Mouse (Mus musculus) mouse embryonic stem cell (cell line): ENCODE measurements around the gene Ddr2.

Experiments used
- in situ Hi-C, 2 experiments: fragments of 300-500 bp; cut with MboI; formaldehyde crosslinking; loops; 1 replicate in 1 of 2; 3 replicates in 1 of 2; pipeline ENCODE4 v1.14.3; 2019 to 2020; ENCODE audit warnings: low sequenced_read_pairs in 2 of 2, low pct_unique_long_range_greater_than_20kb in 1 of 2, mixed read lengths in 1 of 2; ENCODE audit not compliant: unreplicated experiment in 1 of 2

The Ddr2 gene

DNA sequence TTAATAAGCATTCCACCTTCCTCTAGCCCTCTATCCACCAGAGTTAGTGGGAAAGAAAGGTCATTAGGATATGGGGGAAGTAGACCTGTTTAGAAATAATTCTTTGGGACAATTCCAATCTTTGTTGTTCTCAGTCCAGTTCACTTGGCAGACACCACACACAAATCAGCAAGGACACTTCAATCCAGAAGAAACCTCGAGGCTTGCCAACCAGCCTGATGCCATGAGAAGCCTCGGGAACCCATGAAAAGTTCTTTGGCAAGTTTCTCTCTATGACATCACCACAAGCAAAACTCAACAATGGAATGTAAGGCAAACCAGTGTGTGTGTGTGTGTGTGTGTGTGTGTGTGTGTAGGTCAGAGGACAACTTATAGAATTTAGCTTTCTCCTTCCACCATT, 186.0 kb downstream of the Ddr2 start:
- in situ Hi-C loops = loop anchor here (5.0 to 25.0 kb wide), 4 partner anchors 257 to 390 kb away; partner anchors contain the start of gene Nuf2 (in 2 of the 2)
